Mouse (Mus musculus) limb, embryonic 12.5 days (tissue): ENCODE measurements around the gene Nxpe3. TPM values are rescaled to one million over a fixed set of nuclear protein-coding genes. Genes with fewer than 3 reads are reported as not detected.

Experiments used
- ATAC-seq: fragments of 200-750 bp; cut with Nextera tagmentation; 2 replicates; pipeline ENCODE4 v1.8.0; 2017; ENCODE audit warnings: low read depth, moderate TSS enrichment; ENCODE audit not compliant: insufficient number of reproducible peaks, insufficient read depth, low FRiP score, low TSS enrichment
- H3K27ac ChIP-seq: fragments of 300-500 bp; sonication (generic); 2 replicates; pipeline ENCODE4 v1.5.1; 2016; ENCODE audit warnings: mild to moderate bottlenecking, moderate library complexity
- H3K27me3 ChIP-seq: fragments of 300-500 bp; sonication (generic); 2 replicates; pipeline ENCODE4 v1.6.1; 2016; ENCODE audit warnings: mild to moderate bottlenecking, moderate library complexity
- H3K36me3 ChIP-seq: fragments of 300-500 bp; sonication (generic); 2 replicates; pipeline ENCODE4 v1.6.1; 2016; ENCODE audit warnings: mild to moderate bottlenecking, moderate library complexity
- H3K4me1 ChIP-seq: fragments of 300-500 bp; sonication (generic); replicated peaks from 2 replicates; pipeline ENCODE4 v1.6.1; 2016
- H3K4me2 ChIP-seq: fragments of 300-500 bp; sonication (generic); 2 replicates; pipeline ENCODE4 v1.6.1; 2016; ENCODE audit warnings: mild to moderate bottlenecking, moderate library complexity
- H3K4me3 ChIP-seq: fragments of 300-500 bp; sonication (generic); replicated peaks from 2 replicates; pipeline ENCODE4 v1.5.1; 2016; ENCODE audit warnings: mild to moderate bottlenecking
- H3K9ac ChIP-seq: fragments of 300-500 bp; sonication (generic); replicated peaks from 2 replicates; pipeline ENCODE4 v1.6.1; 2016; ENCODE audit warnings: mild to moderate bottlenecking, moderate library complexity
- H3K9me3 ChIP-seq: fragments of 300-500 bp; sonication (generic); 2 replicates; pipeline ENCODE4 v1.6.1; 2016; ENCODE audit warnings: mild to moderate bottlenecking, moderate library complexity
- WGBS: fragments of 180-500 bp; shearing (Covaris S2); methylation state at CpG from one replicate; pipeline ENCODE4 v1.1.7; 2016; 5-methylcytosine and 5-hydroxymethylcytosine counted together
- polyA plus RNA-seq: library from polyadenylated mRNA; unstranded; fragments of >200 nt; fragmentation: Nextera tagmentation; extraction: Ambion mirVana; gene quantifications from 2 replicates; pipeline ENCODE4 v1.2.1, GENCODE M21; 2016

Gene Nxpe3
- 0.90 TPM in 2 replicates for polyA plus RNA-seq

GRCm38 (mm10) chr16:55894893-55895650, at the start of gene Nxpe3:
TSS of gene Nxpe3 (minus strand) at chr16:55895285.
- Histone ChIP-seq H3K4me2 (peak within 1 kb of the TSS; percentile 88), H3K4me3 (peak within 1 kb of the TSS; percentile 73), H3K36me3 (peaks cover 4% of the 10 kb centered on the region; the same call in 1 of the 2 replicates), H3K9me3 (no peaks in the 10 kb centered on the region), H3K27ac (peak within 1 kb of the TSS; percentile 80), H3K9ac (peak within 1 kb of the TSS; percentile 74), H3K27me3 (no peaks in the 10 kb centered on the region), H3K4me1 (peaks cover 13% of the 10 kb centered on the region)
- WGBS, result 1% methylated on average over 71 of the region's 74 CpGs
- ATAC-seq, result peak; percentile 95

GRCm38 (mm10) chr16:55940781-55941180, 45.7 kb upstream of the Nxpe3 start:
- H3K9me3 ChIP-seq, result no peaks in the 10 kb centered on the region
- H3K4me1 ChIP-seq, result no peaks in the 10 kb centered on the region
- H3K27ac ChIP-seq, result no peak overlapping the region
- no peak overlapping the region for H3K4me3 ChIP-seq
- no peaks in the 10 kb centered on the region for H3K36me3 ChIP-seq
- no peaks in the 10 kb centered on the region for H3K27me3 ChIP-seq
- no peak for ATAC-seq
- 94% methylated on average over 4 of the region's 4 CpGs for WGBS
- H3K9ac ChIP-seq, result no peak overlapping the region
- H3K4me2 ChIP-seq, result no peak overlapping the region

GRCm38 (mm10) chr16:55939703-55940102, 44.6 kb upstream of the Nxpe3 start:
- Histone ChIP-seq H3K9ac (no peak overlapping the region), H3K4me2 (no peak overlapping the region), H3K36me3 (no peaks in the 10 kb centered on the region), H3K4me3 (no peak overlapping the region), H3K27me3 (no peaks in the 10 kb centered on the region), H3K9me3 (no peaks in the 10 kb centered on the region), H3K4me1 (no peaks in the 10 kb centered on the region), H3K27ac (no peak overlapping the region)
- ATAC-seq, result no peak
- 83% methylated on average over 6 of the region's 6 CpGs for WGBS

- Histone ChIP-seq H3K9me3 (no peaks in the 10 kb centered on the region), H3K4me3 (no peak overlapping the region), H3K27ac (no peak overlapping the region), H3K9ac (no peak overlapping the region), H3K4me1 (no peaks in the 10 kb centered on the region), H3K4me2 (no peak overlapping the region), H3K36me3 (no peaks in the 10 kb centered on the region), H3K27me3 (no peaks in the 10 kb centered on the region)
- WGBS, result 92% methylated on average over 4 of the region's 4 CpGs
- no peak for ATAC-seq
These were observed 43.7 kb upstream of the Nxpe3 start for GRCm38 (mm10) chr16:55938761-55939160.

- Histone ChIP-seq H3K4me1 (no peaks in the 10 kb centered on the region), H3K4me3 (peak within 1 kb of the TSS; percentile 73), H3K4me2 (peak within 1 kb of the TSS; percentile 63), H3K36me3 (peaks cover 1% of the 10 kb centered on the region; the same call in 1 of the 2 replicates), H3K9ac (peak within 1 kb of the TSS; percentile 77), H3K27ac (peak within 1 kb of the TSS; percentile 85), H3K27me3 (no peaks in the 10 kb centered on the region), H3K9me3 (no peaks in the 10 kb centered on the region)
- under 1% methylated on average over 24 of the region's 24 CpGs for WGBS
- peak; percentile 99 for ATAC-seq
These were observed 39.5 kb upstream of the Nxpe3 start, which contains the start of gene Cep97 for GRCm38 (mm10) chr16:55934453-55935037. TSS of gene Cep97 (minus strand) at chr16:55934855.

- H3K9me3 ChIP-seq, result no peaks in the 10 kb centered on the region
- 2% methylated on average over 32 of the region's 32 CpGs for WGBS
- no peaks in the 10 kb centered on the region for H3K27me3 ChIP-seq
- peak overlapping the region; percentile 73 for H3K4me3 ChIP-seq
- H3K27ac ChIP-seq, result peak overlapping the region; percentile 85
- H3K4me2 ChIP-seq, result peak overlapping the region; percentile 63
- ATAC-seq, result peak; percentile 61
- peaks cover 9% of the 10 kb centered on the region; the same call in 1 of the 2 replicates for H3K36me3 ChIP-seq
- peak overlapping the region; percentile 77 for H3K9ac ChIP-seq
- no peaks in the 10 kb centered on the region for H3K4me1 ChIP-seq
These were observed 38.7 kb upstream of the Nxpe3 start for GRCm38 (mm10) chr16:55933681-55934343.

- Histone ChIP-seq H3K4me2 (no peak overlapping the region), H3K4me1 (no peaks in the 10 kb centered on the region), H3K4me3 (no peak overlapping the region), H3K9ac (no peak overlapping the region), H3K27me3 (no peaks in the 10 kb centered on the region), H3K9me3 (no peaks in the 10 kb centered on the region), H3K27ac (no peak overlapping the region), H3K36me3 (peaks cover 74% of the 10 kb centered on the region)
- no peak for ATAC-seq
- WGBS, result 92% methylated on average over 4 of the region's 4 CpGs
These were observed 28.9 kb upstream of the Nxpe3 start for GRCm38 (mm10) chr16:55924010-55924409.

GRCm38 (mm10) chr16:55922079-55922478, 27.0 kb upstream of the Nxpe3 start:
- 92% methylated on average over 10 of the region's 10 CpGs for WGBS
- no peaks in the 10 kb centered on the region for H3K27me3 ChIP-seq
- H3K4me1 ChIP-seq, result no peaks in the 10 kb centered on the region
- H3K9ac ChIP-seq, result no peak overlapping the region
- H3K27ac ChIP-seq, result no peak overlapping the region
- no peaks in the 10 kb centered on the region for H3K9me3 ChIP-seq
- ATAC-seq, result no peak
- no peak overlapping the region for H3K4me2 ChIP-seq
- no peak overlapping the region for H3K4me3 ChIP-seq
- peaks cover 79% of the 10 kb centered on the region for H3K36me3 ChIP-seq

- 96% methylated on average over 7 of the region's 7 CpGs for WGBS
- no peak overlapping the region for H3K27ac ChIP-seq
- no peak overlapping the region for H3K4me3 ChIP-seq
- H3K9ac ChIP-seq, result no peak overlapping the region
- no peaks in the 10 kb centered on the region for H3K9me3 ChIP-seq
- ATAC-seq, result no peak
- H3K4me1 ChIP-seq, result no peaks in the 10 kb centered on the region
- no peak overlapping the region for H3K4me2 ChIP-seq
- H3K36me3 ChIP-seq, result peaks cover 79% of the 10 kb centered on the region
- H3K27me3 ChIP-seq, result no peaks in the 10 kb centered on the region
These were observed 19.6 kb upstream of the Nxpe3 start for GRCm38 (mm10) chr16:55914716-55915115.

- Histone ChIP-seq H3K36me3 (peaks cover 74% of the 10 kb centered on the region), H3K4me2 (no peak overlapping the region)
- no peak for ATAC-seq
These were observed 15.2 kb upstream of the Nxpe3 start for GRCm38 (mm10) chr16:55910208-55910793.

More at GRCm38 (mm10) chr16:55910208-55910793, 15.2 kb upstream of the Nxpe3 start:
- no peaks in the 10 kb centered on the region for H3K27me3 ChIP-seq
- no peaks in the 10 kb centered on the region for H3K9me3 ChIP-seq
- no peaks in the 10 kb centered on the region for H3K4me1 ChIP-seq
- no peak overlapping the region for H3K4me3 ChIP-seq
- H3K9ac ChIP-seq, result no peak overlapping the region
- 91% methylated on average over 10 of the region's 10 CpGs for WGBS
- no peak overlapping the region for H3K27ac ChIP-seq
